Mouse (Mus musculus): Measurements from ENCODE around the gene Psmb9.

- TF ChIP-seq CTCF (IDR thresholded peaks at IDR 0.05; ENCODE audit: low read depth, low read length) (no peak), POLR2A (IDR thresholded peaks at IDR 0.05; ENCODE audit: borderline replicate concordance, low read depth, low read length) (no peak)
Measured at GRCm38 (mm10) chr17:34170877-34171498, 16.6 kb downstream of the Psmb9 start.

Data from bone marrow macrophage, adult 2 months (primary cell).